24 mouse cellular contexts compared by ENCODE assay signal in genomic region chr4:28850388-28850787, GRCm38 (mm10). TPM values are rescaled to one million over a fixed set of nuclear protein-coding genes. Genes with fewer than 3 reads are reported as not detected.
DNase-seq lines count a peak whose midpoint lies in the region; ATAC-seq and TF ChIP-seq lines count a peak whose summit lies in the region.
"Had no signal": no experiment of that assay in that cellular context is flagged by ENCODE, and none has a peak within 500 bp of the region (broad histone marks: within the 10 kb centered on the region; RNA-seq: fewer than 3 reads in every experiment).

No protein-coding gene starts in this region.

- H3K9me3 ChIP-seq in heart, embryonic 10.5 days = no peaks in the 10 kb centered on the region
- no peaks in the 10 kb centered on the region for H3K9me3 ChIP-seq in heart, embryonic 13.5 days
- no peaks in the 10 kb centered on the region for H3K9me3 ChIP-seq in heart, embryonic 16.5 days (replicated peaks; ENCODE audit: control insufficient read depth, low read length)
- no peaks in the 10 kb centered on the region for H3K9me3 ChIP-seq in heart, postnatal 0 days (replicated peaks; ENCODE audit: control insufficient read depth, low read length)
- H3K9me3 ChIP-seq: embryonic facial prominence, embryonic 12.5 days; embryonic facial prominence, embryonic 15.5 days; hindbrain, embryonic 12.5 days; hindbrain, embryonic 15.5 days had no signal

- H3K4me3 ChIP-seq in heart, embryonic 10.5 days = no peak overlapping the region
- H3K4me3 ChIP-seq in heart, embryonic 13.5 days = no peak overlapping the region
- no peak overlapping the region for H3K4me3 ChIP-seq in heart, embryonic 16.5 days (ENCODE audit: low read length)
- H3K4me3 ChIP-seq in heart, postnatal 0 days (ENCODE audit: low read depth, low read length) = no peak overlapping the region
- H3K4me3 ChIP-seq: embryonic facial prominence, embryonic 12.5 days; embryonic facial prominence, embryonic 15.5 days; hindbrain, embryonic 12.5 days; hindbrain, embryonic 15.5 days had no signal

- H3K27ac ChIP-seq in heart, embryonic 10.5 days = peak overlapping the region; percentile 72
- peak overlapping the region; percentile 76 for H3K27ac ChIP-seq in heart, embryonic 13.5 days (replicated peaks)
- peak overlapping the region; percentile 77 for H3K27ac ChIP-seq in heart, embryonic 16.5 days (ENCODE audit: low read length)
- H3K27ac ChIP-seq in heart, postnatal 0 days (ENCODE audit: low read depth) = peak overlapping the region; percentile 69
- H3K27ac ChIP-seq: embryonic facial prominence, embryonic 12.5 days; embryonic facial prominence, embryonic 15.5 days; hindbrain, embryonic 12.5 days; hindbrain, embryonic 15.5 days had no signal

- H3K36me3 ChIP-seq in heart, embryonic 10.5 days = 0 out of 2 replicates have a peak, but pooled peaks cover 3% of the 10 kb centered on the region
- peaks cover 14% of the 10 kb centered on the region for H3K36me3 ChIP-seq in heart, embryonic 13.5 days
- H3K36me3 ChIP-seq in heart, embryonic 16.5 days (ENCODE audit: control insufficient read depth, insufficient read depth) = no peaks in the 10 kb centered on the region; the same call in 1 of the 2 replicates
- H3K36me3 ChIP-seq in heart, postnatal 0 days (replicated peaks; ENCODE audit: control insufficient read depth, insufficient read depth, low read length) = no peaks in the 10 kb centered on the region
- H3K36me3 ChIP-seq: embryonic facial prominence, embryonic 12.5 days; embryonic facial prominence, embryonic 15.5 days; hindbrain, embryonic 12.5 days; hindbrain, embryonic 15.5 days had no signal

- no peak for ATAC-seq in heart, embryonic 13.5 days (ENCODE audit: extremely low read depth, insufficient number of reproducible peaks, low FRiP score, low TSS enrichment)
- no peak for ATAC-seq in heart, embryonic 16.5 days (replicated peaks; ENCODE audit: extremely low read depth, insufficient read depth, low FRiP score)
- peak; percentile 69; the same call in 1 of the 2 replicates for ATAC-seq in heart, postnatal 0 days (ENCODE audit: insufficient read depth, low read depth)
- ATAC-seq: CD4-positive, CD25-positive, alpha-beta regulatory T cell, adult 4 months; forebrain, embryonic 14.5 days; forebrain, postnatal 0 days; intestine, postnatal 0 days had no signal

- peak overlapping the region; percentile 45 for H3K4me2 ChIP-seq in heart, embryonic 13.5 days
- H3K4me2 ChIP-seq in heart, embryonic 16.5 days (ENCODE audit: low read depth, low read length) = peak overlapping the region; percentile 38; the same call in 1 of the 2 replicates
- no peak overlapping the region for H3K4me2 ChIP-seq in heart, postnatal 0 days (ENCODE audit: low read depth, low read length)
- H3K4me2 ChIP-seq: embryonic facial prominence, embryonic 12.5 days; embryonic facial prominence, embryonic 15.5 days; hindbrain, embryonic 12.5 days; hindbrain, embryonic 15.5 days had no signal

- DNase-seq in heart, embryonic 10.5 days (ENCODE audit: low spot score) = no peak
- DNase-seq in heart, postnatal 4 days = no peak
- no peak for DNase-seq in heart, adult 18-20 months
- DNase-seq in heart, postnatal 0 days (ENCODE audit: low spot score) = peak; percentile 66
- DNase-seq: adrenal gland, adult 2 months; adrenal gland, postnatal 14 days; cerebellum, adult 11 months; cerebellum, adult 2 months; cerebellum, adult 9-11 months; cerebellum, postnatal 25 days; forebrain, postnatal 0 days; gastrocnemius, postnatal 10 days; gastrocnemius, postnatal 36 days; kidney, adult 2 months had no signal

- H3K9ac ChIP-seq in heart, embryonic 13.5 days = peak overlapping the region; percentile 67
- H3K9ac ChIP-seq in heart, embryonic 16.5 days (ENCODE audit: low read length) = peak overlapping the region; percentile 46; the same call in 1 of the 2 replicates
- H3K9ac ChIP-seq in heart, postnatal 0 days (replicated peaks; ENCODE audit: low read depth, low read length) = no peak overlapping the region
- H3K9ac ChIP-seq: embryonic facial prominence, embryonic 12.5 days; embryonic facial prominence, embryonic 15.5 days; forebrain, postnatal 0 days; hindbrain, embryonic 12.5 days; hindbrain, embryonic 15.5 days had no signal

- no peaks in the 10 kb centered on the region for H3K27me3 ChIP-seq in heart, embryonic 10.5 days (ENCODE audit: insufficient read depth, poor library complexity, severe bottlenecking)
- no peaks in the 10 kb centered on the region for H3K27me3 ChIP-seq in heart, embryonic 13.5 days (replicated peaks)
- no peaks in the 10 kb centered on the region for H3K27me3 ChIP-seq in heart, embryonic 16.5 days (ENCODE audit: control insufficient read depth, insufficient read depth, low read length)
- H3K27me3 ChIP-seq in heart, postnatal 0 days (ENCODE audit: control insufficient read depth, insufficient read depth, low read length) = no peaks in the 10 kb centered on the region
- H3K27me3 ChIP-seq: embryonic facial prominence, embryonic 12.5 days; embryonic facial prominence, embryonic 15.5 days; hindbrain, embryonic 12.5 days; hindbrain, embryonic 15.5 days had no signal

- 0 out of 2 replicates have a peak, but pooled peaks have one; percentile 51 for TF ChIP-seq EP300 in heart, postnatal 0 days (IDR thresholded peaks at IDR 0.05; ENCODE audit: low read depth)

- 40% methylated on average over 2 of the region's 2 CpGs for WGBS in heart, embryonic 10.5 days
- 20% methylated on average over 2 of the region's 2 CpGs for WGBS in heart, embryonic 13.5 days
- WGBS in heart, embryonic 16.5 days = 11% methylated on average over 2 of the region's 2 CpGs
- 24% methylated on average over 2 of the region's 2 CpGs for WGBS in heart, postnatal 0 days

- no peak for TF ChIP-seq CTCF in heart, postnatal 0 days (IDR thresholded peaks at IDR 0.05; ENCODE audit: low read depth)

- peaks cover 2% of the 10 kb centered on the region; the same call in 1 of the 2 replicates for H3K4me1 ChIP-seq in heart, embryonic 10.5 days
- H3K4me1 ChIP-seq in heart, embryonic 13.5 days = peaks cover 22% of the 10 kb centered on the region
- 0 out of 2 replicates have a peak, but pooled peaks cover 7% of the 10 kb centered on the region for H3K4me1 ChIP-seq in heart, embryonic 16.5 days (ENCODE audit: control insufficient read depth, insufficient read depth, low read length)
- peaks cover 9% of the 10 kb centered on the region for H3K4me1 ChIP-seq in heart, postnatal 0 days (ENCODE audit: control insufficient read depth, insufficient read depth)
- H3K4me1 ChIP-seq: embryonic facial prominence, embryonic 12.5 days; embryonic facial prominence, embryonic 15.5 days; hindbrain, embryonic 12.5 days; hindbrain, embryonic 15.5 days had no signal

RNA-seq across cellular contexts. Expression of gene Epha7, which starts 37.5 kb away (rescaled TPM):
- 42.6 and 42.8 TPM in 2 replicates for polyA plus RNA-seq in heart, embryonic 10.5 days (2016; fragmentation: Nextera tagmentation; extraction: Ambion mirVana)
- 10 to 100 TPM; 14.1 to 15.7 TPM for total RNA-seq in heart, postnatal 4 days (2021)
- polyA plus RNA-seq in heart, embryonic 13.5 days (2015; fragmentation: Nextera tagmentation; extraction: Ambion mirVana) = 33.9 and 37.4 TPM in 2 replicates
- total RNA-seq in heart, adult 18-20 months (2021) = 1 to 10 TPM; 6.8 to 8.6 TPM
- polyA plus RNA-seq in heart, embryonic 16.5 days (2015; fragmentation: Nextera tagmentation; extraction: Ambion mirVana) = 25.5 and 26.9 TPM in 2 replicates
- 6.5 and 8.7 TPM in 2 replicates for total RNA-seq in heart, postnatal 0 days (2014; rRNA removed; ENCODE audit: low replicate concordance)
- polyA plus RNA-seq in heart, postnatal 0 days (2015; fragmentation: Nextera tagmentation; extraction: Ambion mirVana) = 11.2 and 12.9 TPM in 2 replicates
- total RNA-seq: MEL had no signal
